Mouse (Mus musculus): ENCODE data around the gene Lama2. TPM values are rescaled to one million over a fixed set of nuclear protein-coding genes. Genes with fewer than 3 reads are reported as not detected.
A peak's percentile ranks its signal among the peaks of the same experiment; 100 is the strongest.

Lama2 gene
- total and polyA plus RNA-seq, 3 experiments = 32.8 to 105 (median 88.2) TPM

GRCm38 (mm10) chr10:27468274-27468673 lies 151.3 kb downstream of the Lama2 start:
- H3K36me3 ChIP-seq (ENCODE audit: control insufficient read depth, insufficient read depth, low read length) = no peaks in the 10 kb centered on the region
- intact Hi-C loops (cut with DNase I) = no loop called here
- no peak overlapping the region for H3K9ac ChIP-seq (ENCODE audit: low read depth, low read length)
- no peaks in the 10 kb centered on the region for H3K4me1 ChIP-seq (ENCODE audit: control insufficient read depth, insufficient read depth, low read length)
- WGBS = 73% methylated on average over 1 of the region's 1 CpGs
- no peak for DNase-seq
- no peaks in the 10 kb centered on the region for H3K27me3 ChIP-seq (ENCODE audit: control insufficient read depth, insufficient read depth, low read length)
- no peaks in the 10 kb centered on the region for H3K79me2 ChIP-seq (replicated peaks; ENCODE audit: control insufficient read depth, insufficient read depth, low read length)
- no peak for TF ChIP-seq EP300 (IDR thresholded peaks at IDR 0.05; ENCODE audit: insufficient read depth, low read depth, low read length)
- TF ChIP-seq CTCF (IDR thresholded peaks at IDR 0.05) = no peak
- no peak for TF ChIP-seq POLR2A (IDR thresholded peaks at IDR 0.05; ENCODE audit: insufficient read depth, low read depth, low read length)
- H3K27ac ChIP-seq = no peak overlapping the region
- H3K4me3 ChIP-seq = no peak overlapping the region

GRCm38 (mm10) chr10:27413583-27414465 lies 205.7 kb downstream of the Lama2 start:
- Histone ChIP-seq H3K27me3 (ENCODE audit: control insufficient read depth, insufficient read depth, low read length) (no peaks in the 10 kb centered on the region), H3K9ac (ENCODE audit: low read depth, low read length) (no peak overlapping the region), H3K36me3 (ENCODE audit: control insufficient read depth, insufficient read depth, low read length) (peaks cover 6% of the 10 kb centered on the region), H3K4me3 (no peak overlapping the region), H3K27ac (no peak overlapping the region), H3K4me1 (ENCODE audit: control insufficient read depth, insufficient read depth, low read length) (peaks cover 2% of the 10 kb centered on the region), H3K79me2 (replicated peaks; ENCODE audit: control insufficient read depth, insufficient read depth, low read length) (0 out of 2 replicates have a peak, but pooled peaks cover 2% of the 10 kb centered on the region)
- intact Hi-C loops (cut with DNase I) = no loop called here
- DNase-seq = no peak
- no peak for TF ChIP-seq POLR2A (IDR thresholded peaks at IDR 0.05; ENCODE audit: insufficient read depth, low read depth, low read length)
- no peak for TF ChIP-seq EP300 (IDR thresholded peaks at IDR 0.05; ENCODE audit: insufficient read depth, low read depth, low read length)
- TF ChIP-seq CTCF (IDR thresholded peaks at IDR 0.05) = no peak
- WGBS = 56% methylated on average over 5 of the region's 5 CpGs

GRCm38 (mm10) chr10:27390753-27391152 lies 228.8 kb downstream of the Lama2 start:
- Histone ChIP-seq H3K27ac (no peak overlapping the region), H3K27me3 (ENCODE audit: control insufficient read depth, insufficient read depth, low read length) (no peaks in the 10 kb centered on the region), H3K79me2 (replicated peaks; ENCODE audit: control insufficient read depth, insufficient read depth, low read length) (no peaks in the 10 kb centered on the region), H3K9ac (ENCODE audit: low read depth, low read length) (no peak overlapping the region), H3K36me3 (ENCODE audit: control insufficient read depth, insufficient read depth, low read length) (no peaks in the 10 kb centered on the region), H3K4me3 (no peak overlapping the region), H3K4me1 (ENCODE audit: control insufficient read depth, insufficient read depth, low read length) (peaks cover 4% of the 10 kb centered on the region)
- intact Hi-C loops (cut with DNase I) = no loop called here
- no peak for DNase-seq
- TF ChIP-seq CTCF (IDR thresholded peaks at IDR 0.05) (no peak), EP300 (IDR thresholded peaks at IDR 0.05; ENCODE audit: insufficient read depth, low read depth, low read length) (no peak), POLR2A (IDR thresholded peaks at IDR 0.05; ENCODE audit: insufficient read depth, low read depth, low read length) (no peak)
- 66% methylated on average over 1 of the region's 1 CpGs for WGBS

- intact Hi-C loops (cut with DNase I) = loop anchor here (10.0 kb wide), 1 partner anchor 227 kb away; the partner anchor contains the start of gene Lama2
- no peaks in the 10 kb centered on the region for H3K27me3 ChIP-seq (ENCODE audit: control insufficient read depth, insufficient read depth, low read length)
- peaks cover 4% of the 10 kb centered on the region for H3K4me1 ChIP-seq (ENCODE audit: control insufficient read depth, insufficient read depth, low read length)
- 56% methylated on average over 1 of the region's 1 CpGs for WGBS
- H3K27ac ChIP-seq = peak overlapping the region; percentile 45
- H3K4me3 ChIP-seq = no peak overlapping the region
- TF ChIP-seq EP300 (IDR thresholded peaks at IDR 0.05; ENCODE audit: insufficient read depth, low read depth, low read length) = no peak
- no peak for TF ChIP-seq POLR2A (IDR thresholded peaks at IDR 0.05; ENCODE audit: insufficient read depth, low read depth, low read length)
- TF ChIP-seq CTCF (IDR thresholded peaks at IDR 0.05) = no peak
- H3K36me3 ChIP-seq (ENCODE audit: control insufficient read depth, insufficient read depth, low read length) = no peaks in the 10 kb centered on the region
- peak in 1 of 2 experiments; percentile 36 for DNase-seq
- no peak overlapping the region for H3K9ac ChIP-seq (ENCODE audit: low read depth, low read length)
- H3K79me2 ChIP-seq (replicated peaks; ENCODE audit: control insufficient read depth, insufficient read depth, low read length) = no peaks in the 10 kb centered on the region
Observed at GRCm38 (mm10) chr10:27387531-27387930, 232.0 kb downstream of the Lama2 start.

DNA sequence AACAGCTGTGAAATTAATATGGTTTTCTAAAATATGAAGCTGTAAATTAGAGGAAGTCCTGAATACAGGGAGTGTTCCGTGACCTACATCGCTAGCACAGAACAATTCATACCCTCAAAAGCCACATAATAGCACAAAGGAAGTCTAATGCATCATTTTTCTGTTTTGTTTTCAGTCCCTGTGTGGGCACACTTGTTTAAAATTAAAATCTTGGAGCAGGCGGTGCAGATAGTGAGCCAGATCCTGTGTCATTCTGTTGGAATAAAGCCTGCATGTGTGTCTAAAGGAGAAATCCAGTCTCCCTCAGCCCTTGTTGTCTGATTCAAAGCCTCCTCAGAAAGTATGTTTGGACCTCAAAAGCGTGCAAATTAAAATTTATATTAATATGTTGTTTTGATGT lies 234.9 kb downstream of the Lama2 start:
- intact Hi-C loops (cut with DNase I) = loop anchor here (10.0 kb wide), 1 partner anchor 230 kb away; the partner anchor contains the start of gene Lama2

More for the DNA sequence above, 234.9 kb downstream of the Lama2 start:
- TF ChIP-seq POLR2A (IDR thresholded peaks at IDR 0.05; ENCODE audit: insufficient read depth, low read depth, low read length) = no peak
- no peak for TF ChIP-seq CTCF (IDR thresholded peaks at IDR 0.05)
- no peak for TF ChIP-seq EP300 (IDR thresholded peaks at IDR 0.05; ENCODE audit: insufficient read depth, low read depth, low read length)
- Histone ChIP-seq H3K79me2 (replicated peaks; ENCODE audit: control insufficient read depth, insufficient read depth, low read length) (no peaks in the 10 kb centered on the region), H3K4me1 (ENCODE audit: control insufficient read depth, insufficient read depth, low read length) (peaks cover 4% of the 10 kb centered on the region), H3K9ac (ENCODE audit: low read depth, low read length) (no peak overlapping the region), H3K27ac (no peak overlapping the region; the same call in 1 of the 2 replicates), H3K4me3 (no peak overlapping the region), H3K27me3 (ENCODE audit: control insufficient read depth, insufficient read depth, low read length) (no peaks in the 10 kb centered on the region), H3K36me3 (ENCODE audit: control insufficient read depth, insufficient read depth, low read length) (no peaks in the 10 kb centered on the region)
- DNase-seq = peak in 1 of 2 experiments; percentile 22
- 51% methylated on average over 4 of the region's 4 CpGs for WGBS

All from heart, adult 2 months (tissue).